Mouse (Mus musculus): ENCODE measurements at regions not wholly inside any gene's neighbourhood (a gene's known extent, or its start where the extent isn't known, plus 50 kb on each side); places are given as distances from the start of the nearest gene placed in this dataset.

DNA sequence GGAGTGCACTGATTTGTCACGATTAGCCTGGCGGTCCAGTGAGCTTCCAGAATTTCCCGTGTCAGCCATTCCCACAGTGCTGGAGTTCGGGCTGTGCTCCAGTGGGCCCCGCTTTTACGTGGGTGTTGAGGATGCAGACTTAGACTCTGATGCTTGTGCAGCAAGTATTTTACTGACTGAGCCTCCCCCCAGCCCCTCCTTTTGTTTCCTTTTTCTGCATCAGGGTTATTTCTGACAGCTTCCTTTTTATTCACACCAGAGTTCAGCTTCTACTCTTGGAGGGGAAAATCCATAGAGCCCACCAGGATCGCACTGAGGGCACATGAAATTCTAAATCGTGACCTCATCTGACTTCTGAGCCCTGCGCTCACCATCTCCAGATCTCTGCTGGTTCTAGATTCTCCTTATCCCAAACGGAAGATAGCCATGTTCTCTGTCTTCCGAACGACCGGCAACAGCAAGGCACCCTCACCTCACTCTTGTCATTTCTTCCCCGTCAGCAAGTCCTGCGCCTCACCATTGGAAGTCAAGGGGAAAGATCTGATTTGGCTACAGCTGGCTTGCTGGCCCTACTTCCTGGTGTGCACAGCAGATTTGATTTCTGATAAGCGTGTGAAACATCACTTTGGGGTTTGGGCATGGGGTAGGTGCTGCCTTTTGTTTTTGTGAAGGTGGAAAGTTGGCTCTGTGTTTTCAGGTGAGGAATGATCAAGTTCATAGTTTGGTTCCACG lies 126.8 kb upstream of the Klf3 start:
- Histone ChIP-seq H3K4me3 (ENCODE audit: low read depth, low read length) (no peak overlapping the region), H3K27ac (ENCODE audit: low read depth, low read length) (no peak overlapping the region), H3K4me2 (ENCODE audit: low read length) (no peak overlapping the region), H3K9me3 (replicated peaks; ENCODE audit: control insufficient read depth, low read length) (no peaks in the 10 kb centered on the region), H3K27me3 (replicated peaks; ENCODE audit: control insufficient read depth, insufficient read depth, low read length) (no peaks in the 10 kb centered on the region), H3K36me3 (ENCODE audit: control insufficient read depth, insufficient read depth, low read length) (no peaks in the 10 kb centered on the region), H3K4me1 (ENCODE audit: control insufficient read depth, insufficient read depth, low read length) (no peaks in the 10 kb centered on the region), H3K9ac (ENCODE audit: low read length) (no peak overlapping the region)
- 93% methylated on average over 17 of the region's 17 CpGs for WGBS
- ATAC-seq (no peak), DNase-seq (ENCODE audit: low spot score) (no peak)

DNA sequence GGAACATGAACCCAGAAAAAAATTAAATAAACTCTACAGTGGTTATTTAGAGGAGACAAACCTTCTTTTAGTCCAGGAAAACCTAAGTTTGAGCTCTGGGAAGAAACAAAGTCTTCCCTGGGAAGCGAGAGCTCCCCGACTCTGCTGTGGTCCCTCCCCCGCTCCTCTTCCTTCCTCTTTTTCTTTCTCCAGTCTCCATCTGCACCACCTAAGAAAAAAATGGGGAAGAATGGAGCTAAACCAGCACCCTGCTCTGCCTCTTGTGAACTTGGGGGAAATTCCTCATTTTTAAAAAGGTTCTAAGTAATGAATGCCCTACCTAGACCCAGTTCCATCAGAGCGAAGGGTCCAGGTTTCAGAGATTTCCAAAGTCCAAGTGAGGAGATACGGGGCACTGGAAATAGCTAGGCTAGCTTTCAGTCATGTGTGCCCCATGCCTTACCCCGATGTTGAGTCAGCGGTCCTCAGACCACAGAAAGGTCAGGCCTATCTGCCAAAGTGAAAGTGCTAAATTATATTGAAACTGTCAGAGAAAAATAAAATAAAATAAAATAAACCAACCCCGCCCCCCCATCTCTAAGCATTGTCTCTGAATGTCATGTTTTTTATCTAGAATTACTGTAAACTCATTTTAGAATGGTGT lies 126.1 kb upstream of the Klf3 start:
- no peak overlapping the region for H3K4me2 ChIP-seq (ENCODE audit: low read length)
- H3K9me3 ChIP-seq (replicated peaks; ENCODE audit: control insufficient read depth, low read length): no peaks in the 10 kb centered on the region
- no peak overlapping the region for H3K9ac ChIP-seq (ENCODE audit: low read length)
- no peaks in the 10 kb centered on the region for H3K27me3 ChIP-seq (replicated peaks; ENCODE audit: control insufficient read depth, insufficient read depth, low read length)
- H3K36me3 ChIP-seq (ENCODE audit: control insufficient read depth, insufficient read depth, low read length): no peaks in the 10 kb centered on the region
- no peak overlapping the region for H3K27ac ChIP-seq (ENCODE audit: low read depth, low read length)
- no peak overlapping the region for H3K4me3 ChIP-seq (ENCODE audit: low read depth, low read length)
- WGBS: 94% methylated on average over 8 of the region's 8 CpGs
- no peak for DNase-seq (ENCODE audit: low spot score)
- H3K4me1 ChIP-seq (ENCODE audit: control insufficient read depth, insufficient read depth, low read length): no peaks in the 10 kb centered on the region
- no peak for ATAC-seq

DNA sequence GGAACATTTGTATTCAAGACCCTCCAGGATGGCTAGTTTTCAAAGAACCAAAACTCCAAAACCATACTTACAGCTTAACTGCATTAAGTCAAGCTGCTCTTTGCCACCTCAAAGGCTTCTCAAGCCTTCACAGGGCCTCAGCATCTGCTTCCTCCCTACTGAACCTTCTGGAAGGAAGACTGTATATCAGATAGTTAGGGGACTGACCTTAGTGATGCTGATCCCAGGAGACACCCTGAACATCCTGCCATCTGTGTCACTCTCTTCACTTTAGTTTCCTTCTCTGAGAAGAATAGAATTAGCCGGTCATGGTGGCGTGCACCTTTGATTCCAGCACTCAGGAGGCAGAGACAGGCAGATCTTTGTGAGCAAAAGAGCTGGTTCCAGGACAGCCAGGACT lies 124.5 kb upstream of the Klf3 start:
- no peak overlapping the region for H3K27ac ChIP-seq (ENCODE audit: low read depth, low read length)
- no peak overlapping the region for H3K9ac ChIP-seq (ENCODE audit: low read length)
- H3K36me3 ChIP-seq (ENCODE audit: control insufficient read depth, insufficient read depth, low read length): no peaks in the 10 kb centered on the region
- no peak for DNase-seq (ENCODE audit: low spot score)
- 97% methylated on average over 2 of the region's 2 CpGs for WGBS
- no peaks in the 10 kb centered on the region for H3K27me3 ChIP-seq (replicated peaks; ENCODE audit: control insufficient read depth, insufficient read depth, low read length)
- no peak overlapping the region for H3K4me2 ChIP-seq (ENCODE audit: low read length)
- ATAC-seq: no peak
- no peaks in the 10 kb centered on the region for H3K9me3 ChIP-seq (replicated peaks; ENCODE audit: control insufficient read depth, low read length)
- no peak overlapping the region for H3K4me3 ChIP-seq (ENCODE audit: low read depth, low read length)
- H3K4me1 ChIP-seq (ENCODE audit: control insufficient read depth, insufficient read depth, low read length): no peaks in the 10 kb centered on the region

DNA sequence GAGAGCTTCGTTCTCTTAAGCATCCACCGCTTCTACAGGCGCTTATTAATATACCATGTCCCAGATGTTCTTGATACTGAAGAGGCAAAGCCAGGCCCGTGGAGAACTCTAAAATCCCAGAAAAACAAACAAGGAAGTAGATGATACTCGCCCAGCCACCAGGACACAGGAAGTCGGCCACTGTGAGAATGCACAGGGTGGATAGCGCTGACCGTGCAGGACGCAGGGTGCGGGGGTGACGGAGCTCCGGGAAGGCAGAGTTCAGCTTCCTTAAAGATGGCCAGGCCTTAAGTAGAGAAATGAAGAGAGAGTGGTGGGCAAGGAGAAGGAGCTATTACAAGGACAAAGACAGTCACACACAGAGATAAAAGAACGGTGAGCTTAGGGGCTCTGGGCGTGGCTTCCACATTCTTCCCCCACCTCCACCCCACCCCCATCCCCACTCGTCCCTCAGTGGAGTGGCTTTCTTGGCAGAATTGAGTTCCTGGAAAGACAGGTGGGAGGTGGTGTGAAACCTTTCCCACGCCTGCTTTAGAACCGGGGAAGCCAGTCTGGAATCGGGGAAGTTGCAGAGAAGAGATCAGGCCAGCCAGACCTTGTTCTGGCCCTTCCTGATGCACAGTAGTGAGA lies 123.1 kb upstream of the Klf3 start:
- Histone ChIP-seq H3K9me3 (replicated peaks; ENCODE audit: control insufficient read depth, low read length) (no peaks in the 10 kb centered on the region), H3K27ac (ENCODE audit: low read depth, low read length) (no peak overlapping the region), H3K4me3 (ENCODE audit: low read depth, low read length) (no peak overlapping the region), H3K9ac (ENCODE audit: low read length) (no peak overlapping the region), H3K36me3 (ENCODE audit: control insufficient read depth, insufficient read depth, low read length) (no peaks in the 10 kb centered on the region), H3K4me2 (ENCODE audit: low read length) (no peak overlapping the region), H3K27me3 (replicated peaks; ENCODE audit: control insufficient read depth, insufficient read depth, low read length) (no peaks in the 10 kb centered on the region), H3K4me1 (ENCODE audit: control insufficient read depth, insufficient read depth, low read length) (no peaks in the 10 kb centered on the region)
- WGBS: 82% methylated on average over 18 of the region's 18 CpGs
- DNase-seq (ENCODE audit: low spot score): no peak
- ATAC-seq: no peak

DNA sequence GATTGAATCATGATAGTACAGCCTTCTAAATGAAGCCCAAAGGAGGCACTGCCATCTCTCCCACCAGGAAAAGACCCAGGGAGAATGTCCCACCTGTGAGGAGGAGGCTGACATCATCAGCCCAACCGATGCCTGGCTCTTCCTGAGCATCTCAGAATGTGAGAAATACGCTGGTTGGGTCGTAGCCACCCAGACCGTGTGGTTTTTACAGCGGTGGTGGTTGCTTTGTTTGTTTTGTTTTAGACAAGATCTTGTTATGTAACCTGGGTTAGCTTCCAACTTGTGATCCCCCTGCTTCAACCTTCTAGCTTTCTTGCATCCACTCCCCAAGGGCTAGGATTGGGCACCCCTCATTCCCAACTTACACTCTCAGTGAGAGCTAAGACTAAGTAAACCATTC lies 122.0 kb upstream of the Klf3 start:
- no peak for ATAC-seq
- Histone ChIP-seq H3K4me1 (ENCODE audit: control insufficient read depth, insufficient read depth, low read length) (no peaks in the 10 kb centered on the region), H3K9ac (ENCODE audit: low read length) (no peak overlapping the region), H3K36me3 (ENCODE audit: control insufficient read depth, insufficient read depth, low read length) (no peaks in the 10 kb centered on the region), H3K9me3 (replicated peaks; ENCODE audit: control insufficient read depth, low read length) (no peaks in the 10 kb centered on the region), H3K4me3 (ENCODE audit: low read depth, low read length) (no peak overlapping the region), H3K27ac (ENCODE audit: low read depth, low read length) (no peak overlapping the region), H3K27me3 (replicated peaks; ENCODE audit: control insufficient read depth, insufficient read depth, low read length) (no peaks in the 10 kb centered on the region), H3K4me2 (ENCODE audit: low read length) (no peak overlapping the region)
- 90% methylated on average over 5 of the region's 5 CpGs for WGBS
- no peak for DNase-seq (ENCODE audit: low spot score)

DNA sequence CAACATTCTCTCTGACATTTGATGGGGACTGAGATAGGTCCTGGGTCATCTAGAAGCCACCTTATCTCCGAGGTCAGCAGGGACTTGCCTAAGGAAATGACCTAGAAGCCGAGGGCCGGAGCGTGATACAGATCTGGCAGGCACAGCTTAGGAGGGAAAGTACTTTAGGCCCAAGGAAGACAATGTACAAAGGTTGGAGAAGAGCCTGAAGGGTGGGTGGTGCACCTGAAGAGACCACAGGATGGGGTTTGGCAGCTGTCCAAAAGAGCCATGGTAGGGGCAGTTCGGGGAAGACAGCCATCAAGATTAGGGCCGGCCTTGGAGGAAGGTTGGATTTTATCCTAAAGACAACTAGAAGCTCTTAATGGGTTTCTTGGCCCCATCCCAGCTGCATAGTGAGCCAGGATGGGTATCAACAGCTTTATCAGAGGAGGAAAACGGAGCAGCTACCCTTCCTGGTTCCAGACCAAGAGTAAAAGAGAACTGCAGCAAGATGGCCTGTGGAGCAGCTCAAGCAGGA lies 120.8 kb upstream of the Klf3 start:
- DNase-seq (ENCODE audit: low spot score) (no peak), ATAC-seq (no peak)
- Histone ChIP-seq H3K4me2 (ENCODE audit: low read length) (no peak overlapping the region), H3K9ac (ENCODE audit: low read length) (no peak overlapping the region), H3K36me3 (ENCODE audit: control insufficient read depth, insufficient read depth, low read length) (no peaks in the 10 kb centered on the region), H3K27me3 (replicated peaks; ENCODE audit: control insufficient read depth, insufficient read depth, low read length) (no peaks in the 10 kb centered on the region), H3K9me3 (replicated peaks; ENCODE audit: control insufficient read depth, low read length) (0 out of 2 replicates have a peak, but pooled peaks cover 4% of the 10 kb centered on the region), H3K4me3 (ENCODE audit: low read depth, low read length) (no peak overlapping the region), H3K27ac (ENCODE audit: low read depth, low read length) (no peak overlapping the region), H3K4me1 (ENCODE audit: control insufficient read depth, insufficient read depth, low read length) (no peaks in the 10 kb centered on the region)
- WGBS: 86% methylated on average over 7 of the region's 7 CpGs

DNA sequence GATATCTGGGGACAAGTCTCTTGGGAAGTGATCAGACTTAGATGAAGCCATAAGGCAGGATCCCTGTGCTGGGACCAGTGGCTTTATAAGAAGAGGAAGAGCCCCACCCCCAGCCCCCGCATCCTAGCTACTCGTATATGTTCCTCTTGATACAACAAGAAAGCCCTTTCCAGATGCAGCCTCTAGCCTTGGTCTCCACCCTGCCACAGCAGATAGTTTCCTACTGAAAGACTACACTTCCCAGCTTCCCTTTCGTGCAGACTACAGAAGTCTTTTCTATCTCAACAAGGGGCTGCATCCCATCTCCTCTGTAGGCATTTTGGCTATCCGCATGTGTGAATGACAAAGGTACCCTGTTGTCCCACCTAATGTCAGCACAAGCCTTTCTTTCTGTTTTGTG lies 119.8 kb upstream of the Klf3 start:
- no peak overlapping the region for H3K9ac ChIP-seq (ENCODE audit: low read length)
- H3K9me3 ChIP-seq (replicated peaks; ENCODE audit: control insufficient read depth, low read length): 0 out of 2 replicates have a peak, but pooled peaks cover 4% of the 10 kb centered on the region
- DNase-seq (ENCODE audit: low spot score) (no peak), ATAC-seq (no peak)
- H3K4me3 ChIP-seq (ENCODE audit: low read depth, low read length): no peak overlapping the region
- H3K4me2 ChIP-seq (ENCODE audit: low read length): no peak overlapping the region
- no peak overlapping the region for H3K27ac ChIP-seq (ENCODE audit: low read depth, low read length)
- no peaks in the 10 kb centered on the region for H3K27me3 ChIP-seq (replicated peaks; ENCODE audit: control insufficient read depth, insufficient read depth, low read length)
- 93% methylated on average over 4 of the region's 4 CpGs for WGBS
- no peaks in the 10 kb centered on the region for H3K4me1 ChIP-seq (ENCODE audit: control insufficient read depth, insufficient read depth, low read length)
- no peaks in the 10 kb centered on the region for H3K36me3 ChIP-seq (ENCODE audit: control insufficient read depth, insufficient read depth, low read length)

DNA sequence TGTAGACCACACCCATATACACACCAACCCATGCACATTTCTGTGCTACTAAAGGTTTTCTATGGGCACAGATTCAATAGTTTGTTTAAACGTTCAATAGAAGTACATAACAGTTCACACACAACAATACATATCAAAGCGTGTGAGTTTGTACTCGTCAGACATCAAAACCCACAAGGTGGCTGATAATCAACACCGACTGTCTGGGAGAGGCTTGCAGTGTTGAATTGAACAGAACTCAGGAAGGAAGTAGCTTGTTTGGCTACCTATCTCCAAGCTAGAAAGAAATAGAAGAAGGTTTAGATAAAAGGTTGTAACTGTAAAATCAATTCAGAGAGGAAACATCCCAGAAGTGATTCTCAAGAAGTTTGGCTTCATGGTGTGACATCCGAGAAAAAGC lies 118.9 kb upstream of the Klf3 start:
- no peak overlapping the region for H3K4me2 ChIP-seq (ENCODE audit: low read length)
- H3K4me3 ChIP-seq (ENCODE audit: low read depth, low read length): no peak overlapping the region
- no peak overlapping the region for H3K27ac ChIP-seq (ENCODE audit: low read depth, low read length)
- DNase-seq (ENCODE audit: low spot score) (no peak), ATAC-seq (no peak)
- H3K27me3 ChIP-seq (replicated peaks; ENCODE audit: control insufficient read depth, insufficient read depth, low read length): no peaks in the 10 kb centered on the region
- 90% methylated on average over 5 of the region's 5 CpGs for WGBS
- no peaks in the 10 kb centered on the region for H3K4me1 ChIP-seq (ENCODE audit: control insufficient read depth, insufficient read depth, low read length)
- no peaks in the 10 kb centered on the region for H3K36me3 ChIP-seq (ENCODE audit: control insufficient read depth, insufficient read depth, low read length)
- H3K9ac ChIP-seq (ENCODE audit: low read length): no peak overlapping the region
- H3K9me3 ChIP-seq (replicated peaks; ENCODE audit: control insufficient read depth, low read length): 0 out of 2 replicates have a peak, but pooled peaks cover 4% of the 10 kb centered on the region

DNA sequence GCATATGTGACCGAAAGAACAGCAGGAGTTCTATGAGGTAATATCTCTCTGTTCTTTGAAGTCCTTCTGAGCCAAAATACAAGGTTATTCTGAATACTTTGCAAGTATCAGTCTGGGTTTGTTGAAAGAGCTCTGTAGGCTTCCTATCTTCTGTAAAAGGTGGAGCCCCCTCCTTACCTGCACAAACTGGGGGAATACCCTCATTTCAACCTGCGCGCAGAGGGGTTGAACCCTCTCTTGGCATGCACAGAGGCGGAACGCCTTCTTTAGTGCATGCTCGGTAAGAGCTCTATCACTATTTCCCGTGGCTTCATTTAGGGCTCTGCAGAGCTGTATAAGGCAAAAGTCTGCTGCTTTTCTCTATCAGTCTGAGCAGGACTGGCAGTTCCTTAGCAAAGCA lies 113.0 kb upstream of the Klf3 start:
- 65% methylated on average over 7 of the region's 7 CpGs for WGBS
- no peaks in the 10 kb centered on the region for H3K4me1 ChIP-seq (ENCODE audit: control insufficient read depth, insufficient read depth, low read length)
- DNase-seq (ENCODE audit: low spot score) (no peak), ATAC-seq (no peak)
- no peaks in the 10 kb centered on the region for H3K36me3 ChIP-seq (ENCODE audit: control insufficient read depth, insufficient read depth, low read length)
- no peak overlapping the region for H3K4me3 ChIP-seq (ENCODE audit: low read depth, low read length)
- H3K9ac ChIP-seq (ENCODE audit: low read length): no peak overlapping the region
- no peaks in the 10 kb centered on the region for H3K27me3 ChIP-seq (replicated peaks; ENCODE audit: control insufficient read depth, insufficient read depth, low read length)
- H3K9me3 ChIP-seq (replicated peaks; ENCODE audit: control insufficient read depth, low read length): 0 out of 2 replicates have a peak, but pooled peaks cover 4% of the 10 kb centered on the region
- H3K27ac ChIP-seq (ENCODE audit: low read depth, low read length): no peak overlapping the region
- no peak overlapping the region for H3K4me2 ChIP-seq (ENCODE audit: low read length)

Measured in forebrain, embryonic 14.5 days (tissue).